Mouse (Mus musculus): ENCODE results near the gene Srgap2. TPM values are rescaled to one million over a fixed set of nuclear protein-coding genes. Genes with fewer than 3 reads are reported as not detected.

Gene Srgap2
- polyA plus RNA-seq, 2 experiments from 2014 or later = 25.0 to 31.5 TPM

DNA sequence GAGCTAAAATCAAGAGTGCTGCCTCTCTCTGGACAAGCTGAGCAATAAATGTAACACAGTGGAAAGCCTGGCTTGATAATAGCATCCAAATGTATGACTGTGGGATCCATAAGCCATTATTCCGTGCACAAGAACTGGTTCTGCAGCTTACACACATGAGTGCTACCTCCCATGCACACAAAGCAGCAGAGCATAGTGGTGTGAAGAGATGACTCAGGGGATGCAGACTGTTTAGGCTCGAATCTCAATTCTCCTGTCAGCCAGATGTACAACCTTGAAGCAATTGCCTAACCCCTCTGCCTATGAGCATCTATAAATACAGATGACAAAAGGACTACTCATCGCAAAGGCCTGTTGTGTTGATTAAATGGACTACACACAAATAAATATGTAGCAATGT, 126.3 kb downstream of the Srgap2 start:
- ATAC-seq = no peak

DNA sequence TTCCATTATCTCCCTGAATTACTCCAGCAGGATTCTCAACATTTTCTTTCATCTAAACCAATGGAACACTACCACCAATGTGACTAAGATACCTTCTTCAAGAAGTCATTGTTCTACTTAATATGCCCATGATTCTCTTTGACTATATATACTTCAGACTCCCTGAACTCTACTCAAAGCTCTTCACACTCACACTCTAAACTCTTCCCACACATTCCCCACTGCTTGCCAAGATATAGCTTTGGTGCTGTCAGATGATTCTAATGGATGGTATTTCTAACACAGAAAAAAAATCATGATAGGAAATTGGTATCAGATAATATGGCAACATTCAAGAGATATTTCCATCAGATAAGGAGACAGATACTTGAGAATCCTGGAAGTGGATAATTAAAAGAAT, 129.0 kb downstream of the Srgap2 start:
- no peak for ATAC-seq

DNA sequence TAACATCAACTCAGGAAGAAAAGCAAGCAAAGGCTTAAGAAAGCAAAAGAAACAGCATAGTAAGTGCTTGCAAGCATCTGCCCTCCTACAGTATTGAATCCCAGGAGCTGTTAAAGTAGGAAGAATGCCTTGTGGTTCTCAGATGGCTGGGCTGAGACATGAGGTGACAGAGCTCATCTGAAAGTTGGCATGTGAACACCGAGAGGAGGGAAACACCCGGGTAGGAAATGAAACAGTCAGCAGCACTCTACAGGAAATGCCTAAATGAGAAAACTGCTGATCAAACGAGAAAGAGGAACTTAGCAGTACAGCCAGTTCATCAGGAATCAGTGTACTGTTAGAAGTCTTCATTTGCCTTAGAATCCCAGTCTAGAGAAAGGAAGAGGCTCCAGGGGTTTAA, 142.7 kb downstream of the Srgap2 start:
- ATAC-seq = peak; percentile 93

DNA sequence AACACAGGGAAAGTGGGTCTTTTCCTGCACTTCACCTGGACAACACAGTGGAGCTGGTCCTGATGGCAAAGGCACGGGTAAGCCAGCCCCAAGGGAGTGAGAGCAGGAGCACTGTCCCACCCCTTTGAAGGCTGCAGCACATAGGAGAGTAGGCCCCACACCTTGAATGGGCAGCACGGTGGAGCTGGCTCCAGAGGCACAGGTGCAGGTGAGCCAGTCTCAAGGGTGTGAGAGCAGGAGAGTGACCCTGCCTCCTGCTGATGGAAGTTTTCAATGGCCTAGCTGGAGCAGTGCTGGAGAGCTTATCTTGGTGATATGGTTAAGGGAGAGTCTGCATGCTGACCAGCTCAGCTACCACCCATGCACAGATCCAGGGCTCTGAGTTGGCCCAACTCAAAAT, 145.0 kb downstream of the Srgap2 start:
- ATAC-seq = no peak

DNA sequence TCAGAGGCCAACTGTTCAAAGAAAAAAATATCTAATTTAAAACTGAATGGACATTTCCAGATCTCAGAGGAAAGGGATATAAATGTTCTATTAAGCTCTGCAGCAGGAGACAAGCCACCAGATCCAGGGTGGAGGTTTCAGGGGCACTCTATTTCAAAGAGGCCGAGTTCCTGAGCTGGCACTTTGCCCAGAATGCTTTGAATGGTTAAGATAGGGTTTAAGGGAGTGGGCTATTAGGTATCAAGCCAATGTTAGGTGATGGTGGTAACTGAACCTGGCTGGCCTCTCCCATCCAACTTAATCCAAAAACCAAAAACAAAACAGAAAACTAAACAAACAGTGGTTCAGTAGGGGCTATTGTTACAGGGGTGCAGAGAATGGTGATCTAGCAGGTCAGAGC, 146.9 kb downstream of the Srgap2 start:
- no peak for ATAC-seq

DNA sequence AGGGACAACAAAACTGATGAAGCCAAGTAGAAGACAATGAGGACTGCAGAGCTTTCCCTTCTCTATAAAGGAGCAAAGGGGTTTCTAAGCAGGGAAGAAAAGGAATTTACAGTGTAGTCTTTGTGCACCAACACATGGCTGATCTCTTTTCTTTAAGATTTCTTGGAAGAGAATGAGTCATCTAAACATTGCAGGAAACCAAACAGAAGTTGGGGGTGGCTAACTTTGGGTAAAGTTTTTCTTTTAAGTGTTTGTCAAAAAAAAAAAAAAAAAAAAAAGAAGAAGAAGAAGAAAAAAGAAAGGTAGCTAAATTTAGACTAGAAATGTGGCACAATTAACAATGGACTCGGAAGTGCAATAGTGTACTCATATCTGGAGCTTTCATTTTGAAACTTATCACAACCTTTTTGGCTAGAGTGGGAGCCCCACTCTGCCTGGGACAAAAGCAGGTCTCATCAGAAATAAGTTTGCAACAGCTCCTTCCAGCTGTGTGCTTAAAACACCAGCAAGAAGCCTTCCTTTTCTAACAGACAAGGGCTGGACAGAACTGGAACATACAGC, 148.2 kb downstream of the Srgap2 start:
- ATAC-seq = peak; percentile 45

DNA sequence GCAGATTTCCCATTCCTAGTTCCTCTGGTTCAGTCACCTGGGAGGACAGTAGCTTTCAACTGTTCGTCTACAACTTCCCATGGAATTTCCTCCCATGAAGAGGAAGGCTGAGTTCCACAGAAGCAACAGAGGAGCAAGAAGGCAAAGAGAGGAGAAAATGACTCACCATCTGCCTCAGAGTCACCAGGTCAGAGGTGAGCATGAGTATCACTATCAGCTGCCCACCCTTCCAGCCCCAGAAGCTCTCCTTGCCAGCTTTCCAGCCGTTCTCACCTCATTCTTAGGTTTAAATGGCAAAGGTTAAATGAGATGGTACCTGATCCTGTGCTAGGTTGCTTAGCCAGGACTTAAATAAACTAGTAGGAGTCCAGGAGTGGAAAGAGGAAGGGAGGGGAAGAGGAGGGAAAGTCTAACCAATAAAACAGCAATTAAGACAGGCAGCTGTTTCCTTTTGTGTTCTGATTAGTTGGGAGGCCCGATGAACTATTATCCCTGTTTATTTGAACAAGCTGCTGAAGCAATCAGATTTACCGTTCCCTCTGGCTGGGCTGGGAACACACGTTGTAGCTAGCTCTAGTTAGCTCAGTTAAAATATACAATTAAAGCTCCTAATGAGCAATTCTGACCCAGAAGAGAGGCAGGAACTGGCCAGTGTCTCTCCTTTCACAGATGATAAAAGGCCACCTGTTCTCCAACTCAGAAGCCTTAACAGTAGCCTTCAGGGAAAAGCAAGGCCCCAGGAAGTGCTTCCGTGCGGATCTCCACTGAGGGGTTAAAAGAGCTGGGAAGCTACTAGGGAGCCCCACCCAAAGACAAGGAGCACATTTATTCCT, 148.9 kb downstream of the Srgap2 start:
- ATAC-seq = no peak

DNA sequence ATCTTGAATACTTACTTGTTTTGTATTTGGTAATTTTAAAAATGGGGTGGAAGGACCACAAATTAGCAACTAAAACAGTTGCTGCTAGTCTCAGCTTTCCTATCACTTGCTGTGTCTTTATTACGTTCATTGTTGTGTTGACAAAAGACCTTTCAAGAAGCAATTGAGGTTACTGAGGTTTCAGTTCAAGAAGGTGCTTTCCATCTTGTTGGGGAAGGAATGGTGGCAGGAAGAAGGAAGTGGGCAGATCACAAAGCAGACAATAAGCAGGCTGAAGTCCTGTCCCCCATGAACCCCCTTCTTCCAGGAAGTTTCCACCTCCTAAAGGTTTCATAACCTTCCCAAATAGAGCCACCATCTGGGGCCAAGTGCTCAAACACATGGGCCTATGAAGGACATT, 161.3 kb downstream of the Srgap2 start:
- ATAC-seq = peak; percentile 93

DNA sequence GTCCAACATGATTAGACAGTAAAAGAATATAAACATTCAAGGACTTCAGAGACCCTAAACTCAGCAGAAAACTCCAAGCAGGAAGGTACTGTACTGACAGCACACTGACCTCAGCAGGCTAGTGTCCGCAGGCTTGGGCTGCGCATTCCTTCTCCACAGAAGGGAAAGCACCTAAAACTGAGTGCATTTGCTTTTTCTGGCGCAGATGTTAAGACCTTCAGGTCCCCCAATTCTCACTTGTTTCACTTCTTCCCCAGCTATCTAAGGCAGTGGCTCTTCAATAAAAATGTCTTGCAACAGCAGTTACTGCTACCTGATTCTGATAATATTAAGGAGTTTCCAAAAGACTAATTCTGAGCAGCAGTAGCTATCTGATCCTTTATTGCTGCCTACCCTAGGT, 162.7 kb downstream of the Srgap2 start:
- ATAC-seq = no peak

DNA sequence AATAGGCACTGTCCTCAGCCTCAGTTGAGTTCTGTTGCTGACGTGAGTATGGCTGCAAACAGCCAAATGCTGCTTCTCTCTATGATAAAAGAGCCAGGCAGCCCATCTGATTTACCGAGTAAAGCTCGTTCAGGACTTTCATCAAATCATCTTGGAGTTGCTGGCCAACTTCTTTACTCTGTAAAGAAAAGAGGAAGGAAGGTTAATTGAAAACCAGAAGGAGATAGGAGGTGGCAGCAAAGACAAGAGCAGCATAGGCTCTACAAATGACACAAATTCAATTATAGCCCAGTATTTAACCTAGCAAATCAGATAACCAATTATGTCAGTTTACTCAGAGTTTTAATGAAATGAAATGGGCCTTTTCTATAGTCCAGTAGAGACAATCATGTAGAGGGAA, 163.3 kb downstream of the Srgap2 start:
- no peak for ATAC-seq

DNA sequence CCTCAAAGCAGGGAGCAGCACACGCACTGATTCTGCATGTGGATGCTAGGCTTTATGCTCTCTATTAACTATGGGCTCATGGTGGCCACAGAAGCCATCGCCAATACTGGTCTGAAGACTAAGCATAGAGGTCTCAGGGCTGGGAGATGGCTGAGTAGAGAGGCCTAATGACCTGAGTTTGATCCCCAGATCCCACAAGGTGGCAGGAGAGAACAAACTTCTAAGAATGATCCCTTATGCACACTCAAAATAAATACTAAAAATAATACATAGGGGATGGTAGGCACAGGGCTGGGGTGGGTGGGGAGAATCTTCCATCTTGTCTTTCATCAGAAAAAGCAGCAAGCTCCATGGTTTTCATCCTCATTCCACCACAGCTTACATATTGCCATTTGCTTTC, 165.1 kb downstream of the Srgap2 start:
- ATAC-seq = no peak

DNA sequence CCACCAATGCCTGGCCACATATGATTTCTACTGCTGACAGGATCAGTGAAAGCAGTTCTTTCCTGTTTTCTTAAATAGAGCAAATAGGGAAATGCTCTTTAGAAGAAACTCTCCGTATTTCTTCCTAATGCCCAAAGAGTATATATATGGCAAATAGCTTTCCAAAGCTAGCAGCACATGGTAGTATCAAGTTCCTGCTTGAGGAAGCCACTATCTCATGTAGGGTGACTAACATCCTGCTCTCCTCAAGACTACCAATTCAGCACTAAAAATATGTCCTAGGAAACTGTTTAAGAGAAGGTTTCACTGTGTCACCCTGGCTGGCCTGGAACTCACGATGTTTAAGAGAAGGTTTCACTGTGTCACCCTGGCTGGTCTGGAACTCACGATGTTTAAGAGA, 166.4 kb downstream of the Srgap2 start:
- no peak for ATAC-seq

DNA sequence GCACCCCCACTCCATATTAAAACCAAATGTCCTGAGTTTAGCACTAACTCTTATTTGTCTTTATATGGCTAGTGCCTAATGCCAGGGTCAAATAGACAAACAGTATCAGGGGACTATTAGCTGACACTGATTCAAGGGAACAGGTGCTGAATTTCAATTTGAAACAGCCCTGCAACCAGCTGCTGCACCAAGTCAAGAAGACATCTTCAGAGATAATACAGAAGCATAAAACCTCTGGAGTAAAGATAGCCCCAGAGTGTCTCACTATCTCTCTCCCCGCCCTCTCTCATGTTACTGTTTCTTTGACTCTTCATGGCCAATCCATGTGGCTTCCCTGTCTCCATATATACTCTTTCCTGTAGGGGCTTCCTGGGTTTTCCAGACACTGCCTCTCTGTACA, 167.5 kb downstream of the Srgap2 start:
- no peak for ATAC-seq

DNA sequence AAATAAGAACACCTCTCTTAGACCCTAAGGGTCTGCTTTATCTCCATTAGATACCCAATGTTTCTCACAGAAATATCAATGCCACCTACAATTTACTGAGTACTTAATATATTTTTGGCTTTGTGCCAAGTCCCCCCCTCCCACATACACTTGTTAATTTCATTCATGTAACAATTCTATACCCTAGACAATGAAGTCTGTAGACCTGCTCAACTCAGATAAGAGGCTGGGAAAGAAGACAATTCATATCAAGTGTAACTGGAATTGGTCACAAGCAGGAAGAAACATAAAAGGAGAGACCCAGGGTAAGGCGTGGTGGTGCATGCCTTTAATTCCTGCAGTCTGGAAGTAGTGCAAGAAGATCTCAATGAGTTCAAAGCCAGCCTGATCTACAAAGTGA, 169.9 kb downstream of the Srgap2 start:
- no peak for ATAC-seq

DNA sequence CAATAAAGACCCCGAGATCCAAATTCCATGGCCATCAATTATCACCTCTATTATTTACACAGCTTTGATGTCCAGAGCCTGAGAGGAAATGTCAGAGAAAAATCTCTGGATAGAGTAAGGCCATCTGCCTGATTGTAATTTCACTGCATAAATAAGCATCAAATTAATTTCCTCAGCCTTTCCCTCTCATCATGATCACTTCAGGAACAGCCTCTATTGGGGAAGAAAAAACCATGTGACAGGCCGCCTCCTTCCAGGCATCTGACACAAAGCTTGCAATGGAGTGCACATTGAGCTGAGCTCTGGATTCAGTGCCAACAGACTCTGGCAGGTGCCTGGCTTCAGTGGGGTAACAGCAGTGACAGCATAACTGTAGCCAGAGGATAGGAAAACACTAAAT, 175.7 kb downstream of the Srgap2 start:
- no peak for ATAC-seq

DNA sequence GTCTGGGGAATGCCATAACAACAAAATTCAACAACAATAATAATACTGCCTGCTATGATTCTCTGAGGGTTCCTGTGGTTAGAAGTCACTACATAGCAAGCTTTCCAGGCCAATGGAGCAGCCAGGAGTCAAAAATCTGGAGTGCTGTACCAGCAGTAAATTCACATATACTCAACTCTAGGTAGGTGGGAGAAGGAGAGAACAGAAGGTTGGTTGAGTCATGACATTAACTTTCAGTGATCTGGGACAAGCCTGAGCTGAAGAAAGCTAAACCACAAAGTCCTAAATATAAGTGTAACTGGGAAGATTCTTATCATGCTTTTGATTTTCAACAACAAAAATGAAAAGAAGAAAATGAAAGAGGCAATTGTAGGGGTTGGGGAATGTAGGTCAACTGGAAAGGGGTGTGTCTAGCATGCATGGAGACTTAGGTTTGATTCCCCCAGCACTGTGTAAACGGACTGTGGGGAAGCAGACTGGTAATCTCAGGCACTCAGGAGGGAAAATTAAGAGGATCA, 177.1 kb downstream of the Srgap2 start:
- ATAC-seq = no peak

DNA sequence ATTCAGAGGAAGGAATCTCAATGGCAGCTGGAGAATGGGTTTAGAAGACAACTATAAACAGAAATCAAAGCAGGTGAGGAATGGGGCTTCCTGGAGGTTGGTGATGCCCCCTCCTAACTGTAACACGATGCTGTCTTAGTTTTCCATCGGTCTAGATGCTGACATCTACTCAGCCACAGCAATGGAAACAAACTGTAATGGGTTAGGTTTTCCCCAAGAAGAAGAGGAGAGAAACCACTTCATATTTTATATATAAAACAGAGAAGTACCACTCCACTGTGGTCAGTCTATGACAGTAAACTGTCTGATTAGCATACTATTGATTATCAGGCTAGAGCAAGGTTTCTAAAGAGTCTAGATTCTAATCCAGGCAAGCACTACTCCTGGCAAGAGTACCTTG, 179.4 kb downstream of the Srgap2 start:
- no peak for ATAC-seq

DNA sequence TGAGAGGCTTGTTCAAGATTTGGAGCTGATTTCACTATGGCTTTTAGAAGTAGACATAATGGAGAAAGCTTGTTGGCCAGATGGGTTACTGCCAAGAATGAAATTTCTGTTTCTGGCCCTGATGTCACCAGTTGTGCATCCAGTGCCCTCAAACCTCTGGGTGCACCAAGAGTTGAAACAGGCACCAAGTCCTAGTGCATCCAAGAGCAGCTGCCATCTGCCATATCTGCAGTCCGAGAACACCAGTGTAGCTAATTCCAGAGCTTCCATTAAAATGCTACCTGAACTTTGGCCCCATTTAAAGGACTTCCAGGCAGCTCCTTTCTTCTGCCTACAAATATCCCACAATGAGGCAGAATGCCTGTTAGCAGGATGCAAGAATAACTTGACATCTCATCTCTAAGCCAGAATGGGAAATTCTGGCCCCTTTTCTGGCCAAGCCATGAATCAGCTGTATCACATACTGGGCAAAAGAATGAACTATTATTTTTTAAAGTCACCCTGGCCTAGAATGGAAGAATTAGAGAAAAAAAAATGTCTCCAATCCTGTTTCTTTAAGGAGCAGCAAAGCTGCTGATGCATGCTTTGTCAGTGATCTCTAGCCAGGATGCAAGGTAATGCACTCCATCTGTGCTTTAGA, 180.1 kb downstream of the Srgap2 start:
- no peak for ATAC-seq

DNA sequence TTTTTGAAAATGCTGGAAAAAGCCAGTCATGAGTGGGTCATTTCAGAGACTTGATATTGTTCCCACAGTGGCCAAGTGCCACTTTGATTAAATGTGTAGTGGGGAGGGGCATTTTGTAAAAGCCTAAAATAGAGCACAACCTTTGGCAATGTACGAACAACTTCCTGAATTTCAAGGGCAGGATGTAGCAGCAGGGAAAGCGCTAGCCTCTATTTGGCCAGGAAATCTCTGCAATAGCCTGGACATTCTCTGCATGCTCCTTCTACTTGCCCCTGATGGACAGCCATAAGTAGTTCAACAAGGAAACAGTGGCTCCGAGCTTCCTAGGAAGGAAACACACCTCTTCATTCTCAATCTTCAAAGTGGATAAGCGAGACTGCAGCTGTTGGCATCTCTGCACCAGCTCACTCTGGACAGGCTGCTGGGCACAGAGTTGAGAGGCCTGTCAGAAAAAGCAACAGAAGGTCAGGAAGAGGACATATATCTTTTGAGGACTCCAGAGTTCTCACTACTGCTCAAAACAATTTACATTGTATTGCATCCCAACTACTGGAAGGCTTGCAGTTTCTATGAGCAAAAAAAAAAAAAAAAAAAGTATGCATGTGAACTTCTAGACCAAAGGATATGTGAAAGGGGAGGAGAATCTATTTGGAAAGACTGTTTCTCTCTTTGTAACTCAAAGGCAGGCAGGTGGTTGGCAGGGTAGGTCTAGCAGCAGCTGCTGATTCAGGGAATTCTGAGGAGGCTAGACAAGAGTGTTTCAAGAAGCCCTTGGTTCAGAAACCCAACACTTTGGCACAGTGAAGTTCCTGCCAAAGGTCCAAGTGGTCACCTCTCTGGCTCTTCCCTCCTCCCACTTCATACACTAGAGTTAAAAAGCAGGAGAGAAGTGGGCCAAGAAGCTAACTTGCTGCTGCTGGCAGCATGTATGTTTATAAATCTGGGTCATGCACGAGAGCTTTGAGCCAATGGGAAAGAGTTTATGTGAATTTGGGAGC, 181.4 kb downstream of the Srgap2 start:
- ATAC-seq = no peak

DNA sequence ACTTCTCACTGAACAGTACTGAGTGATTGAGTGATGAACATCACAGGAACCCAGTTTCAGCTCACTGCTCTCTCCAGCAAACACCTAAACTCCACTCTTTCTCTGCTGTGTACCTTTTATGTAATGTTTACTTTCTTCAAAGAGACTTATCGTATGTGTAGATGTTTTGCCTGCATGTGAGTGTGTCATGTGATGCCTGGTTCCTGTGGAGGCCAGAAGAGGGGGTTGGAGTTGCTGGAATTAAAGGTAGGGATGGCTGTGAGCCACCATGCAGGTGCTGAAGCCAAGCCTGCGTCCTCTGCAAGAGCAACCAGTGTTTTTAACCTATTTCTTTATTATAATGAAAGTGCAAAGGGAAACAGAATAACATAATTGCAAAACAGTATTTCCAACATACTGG, 182.5 kb downstream of the Srgap2 start:
- no peak for ATAC-seq

DNA sequence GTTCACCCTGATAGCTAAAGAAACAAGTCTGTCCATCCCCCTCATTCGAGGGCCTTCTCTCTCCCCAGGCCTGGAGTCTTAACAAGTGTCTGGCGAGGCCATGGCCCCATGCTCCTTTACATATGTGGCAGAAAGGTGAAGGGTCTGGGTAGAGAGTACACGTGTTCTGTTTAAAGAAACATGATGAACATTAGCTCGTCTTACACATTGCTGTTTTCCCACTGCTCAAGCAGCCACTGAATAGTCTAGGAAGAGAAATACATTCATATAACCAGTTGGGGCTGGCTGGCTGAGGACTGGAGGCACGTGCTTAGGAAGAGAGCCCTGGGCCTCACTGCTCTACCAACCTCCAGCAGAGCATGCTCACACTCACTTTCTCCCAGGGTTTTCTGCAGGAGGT, 191.1 kb downstream of the Srgap2 start:
- no peak for ATAC-seq

DNA sequence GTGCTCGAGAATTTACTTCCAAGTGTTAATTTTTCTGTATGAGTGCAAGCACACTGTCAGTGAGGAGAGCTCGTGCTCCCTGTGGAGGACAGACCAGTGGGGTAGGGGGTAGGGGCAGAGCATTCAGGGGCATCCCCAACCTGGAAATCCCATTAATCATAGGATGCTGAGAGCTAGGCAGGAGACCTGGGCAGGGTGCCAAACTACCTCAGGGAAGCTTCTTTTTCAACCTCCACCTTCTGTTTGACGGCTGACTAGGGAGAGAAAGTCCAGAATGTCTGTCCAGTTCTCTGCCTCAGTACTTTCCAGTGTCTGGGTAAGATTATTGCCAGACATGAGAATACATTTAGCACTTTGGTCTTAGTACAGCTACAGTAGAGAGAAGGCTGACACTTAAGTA, 191.5 kb downstream of the Srgap2 start:
- no peak for ATAC-seq

DNA sequence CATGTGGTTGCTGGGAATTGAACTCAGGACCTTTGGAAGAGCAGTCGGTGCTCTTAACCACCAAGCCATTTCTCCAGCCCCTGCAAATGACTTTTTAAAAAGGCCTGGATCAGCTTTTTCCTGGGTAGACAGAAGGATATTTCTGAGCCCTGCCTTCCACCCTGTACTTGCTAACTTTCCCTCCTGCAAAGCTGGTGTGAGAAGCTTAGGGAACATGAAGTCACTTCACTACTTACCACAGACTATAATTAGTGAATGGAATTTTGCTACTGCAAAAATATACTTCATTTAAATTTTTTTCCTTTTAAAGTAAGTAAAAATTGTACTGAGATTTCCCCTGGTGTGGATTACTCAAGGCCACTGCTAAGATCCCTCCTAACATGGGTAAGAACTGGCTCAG, 196.0 kb downstream of the Srgap2 start:
- ATAC-seq = no peak

All from CD4-positive, CD25-positive, alpha-beta regulatory T cell, adult 4 months (primary cell).